Mouse (Mus musculus): ENCODE results near the gene Pknox2.

The Pknox2 gene

DNA sequence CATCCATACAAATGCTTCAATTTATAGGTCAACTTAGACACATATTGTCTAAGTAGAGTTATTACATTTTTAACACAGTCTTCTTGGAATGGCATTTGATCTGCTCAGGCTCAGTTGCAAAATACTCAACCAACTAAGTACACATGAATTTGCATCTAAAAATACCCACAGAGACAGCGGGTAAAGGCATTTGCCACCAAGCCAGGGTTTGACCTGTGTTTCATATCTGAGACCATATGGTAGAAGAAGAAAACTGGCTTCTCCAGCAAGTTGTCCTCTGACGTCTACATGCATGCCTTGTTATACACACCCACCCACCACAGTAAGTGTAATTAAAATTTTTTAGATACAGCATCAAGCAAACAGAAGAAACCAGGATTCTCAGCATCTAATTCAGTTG lies 273.4 kb downstream of the Pknox2 start:
- no peak for DNase-seq (ENCODE audit: low spot score)

DNA sequence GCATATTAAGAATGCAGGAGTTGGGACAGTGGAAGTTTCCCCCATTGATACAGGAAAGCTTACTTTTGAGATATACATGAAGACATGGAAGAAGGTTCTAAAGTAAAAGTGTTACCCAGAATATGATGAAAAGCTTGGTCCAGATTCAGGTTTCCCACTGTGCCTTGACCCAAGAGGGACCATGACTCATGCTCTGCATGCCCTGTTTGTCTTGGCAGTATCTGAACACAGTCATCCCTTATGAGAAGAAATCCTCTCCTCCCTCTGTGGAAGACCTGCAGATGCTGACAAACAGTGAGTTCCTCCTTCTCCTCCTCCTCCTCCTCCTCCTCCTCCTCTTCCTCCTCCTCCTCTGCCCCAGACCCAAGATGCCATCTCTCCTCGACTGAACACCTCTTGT lies 276.9 kb downstream of the Pknox2 start:
- no peak for DNase-seq (ENCODE audit: low spot score)

DNA sequence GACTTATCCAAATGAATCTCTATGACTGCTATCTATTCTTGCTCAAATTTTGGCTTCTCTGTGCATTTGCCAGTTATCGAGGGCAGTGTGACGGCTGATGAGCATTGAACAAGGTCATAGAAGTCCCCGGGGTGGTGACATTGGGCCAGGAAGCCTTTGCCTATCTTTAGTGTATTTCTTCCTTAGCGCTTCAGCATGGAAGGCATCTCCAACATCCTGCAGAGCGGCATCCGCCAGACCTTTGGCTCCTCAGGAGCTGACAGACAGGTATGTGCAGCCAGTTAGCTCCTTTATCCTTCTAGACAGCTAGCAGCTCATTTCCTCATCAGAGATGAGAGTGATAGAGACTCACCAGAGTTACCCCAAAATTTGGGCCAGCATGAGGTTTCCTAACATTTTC lies 278.5 kb downstream of the Pknox2 start:
- DNase-seq (ENCODE audit: low spot score) = no peak

DNA sequence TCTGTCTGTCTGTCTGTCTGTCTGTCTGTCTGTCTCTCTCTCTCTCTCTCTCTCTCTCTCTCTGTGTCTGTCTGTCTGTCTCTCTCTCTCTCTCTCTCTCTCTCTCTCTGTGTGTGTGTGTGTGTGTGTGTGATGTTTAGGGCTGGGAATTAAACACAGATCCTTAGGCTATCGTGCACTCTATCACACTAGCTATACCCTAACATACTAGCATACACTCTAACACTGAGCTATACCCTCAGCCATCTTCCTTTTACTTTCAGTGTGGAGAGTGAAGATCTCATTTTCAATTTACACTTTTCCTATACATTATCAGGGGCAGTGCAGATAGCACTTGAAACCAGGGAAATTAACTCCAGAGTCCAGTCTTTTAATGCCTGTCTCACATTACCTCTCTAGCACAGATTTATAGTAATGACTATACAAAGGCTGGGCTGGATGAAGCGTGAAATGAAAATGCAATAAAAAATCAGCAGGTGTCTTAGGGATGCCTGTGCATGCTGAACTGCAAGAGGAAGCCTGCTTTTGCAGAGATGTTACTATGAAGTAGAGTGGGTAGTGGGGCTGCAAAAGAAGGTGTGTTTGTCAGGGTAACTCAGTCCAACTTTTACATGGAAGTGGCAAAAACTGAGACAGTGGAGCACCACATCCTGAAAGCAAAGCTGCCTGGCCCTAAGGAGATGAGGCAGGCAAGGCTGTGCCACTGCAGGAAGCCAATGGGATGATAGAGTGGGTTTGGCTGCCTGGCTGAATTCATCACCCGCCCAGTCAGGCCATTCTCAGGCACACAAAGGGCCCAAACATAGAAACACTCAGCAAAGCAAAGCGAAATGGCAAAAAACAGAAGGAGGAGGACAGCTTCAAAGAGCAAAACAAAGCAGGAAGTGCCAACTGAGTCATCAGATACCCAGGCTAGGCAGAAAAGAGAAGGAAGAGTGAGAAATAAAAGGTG lies 282.1 kb downstream of the Pknox2 start:
- DNase-seq (ENCODE audit: low spot score) = no peak

DNA sequence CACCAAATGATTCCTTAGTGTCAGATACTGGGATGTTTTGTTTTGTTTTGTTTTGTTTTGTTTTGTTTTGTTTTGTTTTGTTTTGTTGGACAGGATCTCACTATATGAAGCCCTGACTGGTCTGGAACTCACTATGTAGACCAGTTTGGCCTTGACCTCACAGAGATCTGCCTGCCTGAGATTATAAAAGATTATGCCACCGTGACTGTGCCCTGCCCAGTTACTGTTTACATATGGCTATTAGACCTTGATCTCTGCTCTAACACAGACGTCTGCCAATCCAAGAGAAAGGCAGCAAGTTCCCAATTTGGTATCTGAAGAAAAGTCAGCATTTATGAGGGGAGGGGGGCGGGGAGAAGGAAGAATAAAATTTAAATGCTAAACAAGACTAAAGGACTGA lies 283.5 kb downstream of the Pknox2 start:
- DNase-seq (ENCODE audit: low spot score) = no peak

DNA sequence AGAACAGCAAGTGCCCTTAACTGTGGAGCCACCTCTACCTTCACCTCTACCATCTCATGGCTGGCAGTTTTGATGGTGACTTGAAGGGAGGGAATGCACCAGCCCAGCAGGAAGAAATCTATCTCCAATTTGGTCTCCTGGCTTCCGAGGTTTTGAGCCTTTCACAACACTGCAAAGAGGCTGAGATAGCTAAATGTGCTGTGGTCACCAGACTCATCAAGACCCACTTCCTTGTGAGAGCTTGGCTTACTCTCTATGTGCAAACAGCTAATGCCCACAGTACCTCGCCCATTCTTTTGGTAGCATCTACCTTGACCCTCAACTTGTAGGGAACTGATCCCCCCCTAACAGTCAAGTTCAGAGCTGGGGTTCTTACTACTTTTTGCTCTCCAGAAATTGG lies 284.6 kb downstream of the Pknox2 start:
- no peak for DNase-seq (ENCODE audit: low spot score)

DNA sequence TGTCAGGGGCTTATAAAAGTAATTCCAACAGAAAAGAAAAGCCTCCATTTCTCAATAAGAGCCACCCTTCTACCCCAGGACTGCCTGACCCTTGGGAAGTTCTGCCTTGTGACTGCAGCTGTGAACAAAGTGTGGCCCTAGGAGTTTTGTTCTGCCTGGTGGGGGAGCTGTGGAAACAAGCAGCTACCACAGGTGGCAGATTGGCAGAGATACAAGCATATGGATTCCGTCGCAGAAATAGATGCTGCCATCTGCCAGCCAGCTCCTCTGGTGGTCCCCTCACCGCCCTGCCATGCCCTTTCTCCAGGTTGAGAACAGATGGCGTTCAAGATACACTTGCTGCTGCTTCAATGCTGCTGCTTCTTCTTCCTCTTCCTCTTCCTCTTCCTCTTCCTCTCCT lies 288.5 kb downstream of the Pknox2 start:
- no peak for DNase-seq (ENCODE audit: low spot score)

DNA sequence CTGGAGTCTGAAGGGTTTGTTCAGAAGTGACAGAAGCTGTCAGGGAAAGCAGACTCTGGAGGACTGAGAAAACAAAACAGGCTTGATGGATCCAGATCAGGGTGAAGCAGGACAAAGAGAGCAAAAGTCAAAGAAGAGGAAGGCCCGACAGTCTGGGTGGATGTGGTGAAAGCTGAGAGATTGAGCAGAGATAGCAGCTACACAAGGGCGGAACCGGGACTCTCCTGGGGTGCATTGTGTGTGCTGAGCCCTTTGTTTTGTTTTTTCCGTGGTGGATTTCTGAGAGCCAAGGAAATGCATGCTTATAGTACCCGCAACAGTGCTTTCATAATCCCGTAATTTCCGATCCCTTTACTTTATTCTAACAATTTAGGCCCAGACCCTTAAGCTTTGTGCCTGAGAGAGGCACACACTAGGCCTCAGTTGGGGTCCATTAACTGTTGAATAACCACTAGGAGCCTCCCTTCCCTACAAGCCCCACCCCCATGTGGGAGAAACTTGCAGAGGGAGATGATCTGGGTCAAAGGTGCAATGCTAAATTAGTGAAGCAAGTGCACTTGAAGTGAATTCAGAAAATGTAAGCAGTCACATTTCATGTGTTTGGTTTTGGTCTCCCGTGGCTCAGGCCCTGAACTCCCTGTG lies 289.6 kb downstream of the Pknox2 start:
- DNase-seq (ENCODE audit: low spot score) = no peak

DNA sequence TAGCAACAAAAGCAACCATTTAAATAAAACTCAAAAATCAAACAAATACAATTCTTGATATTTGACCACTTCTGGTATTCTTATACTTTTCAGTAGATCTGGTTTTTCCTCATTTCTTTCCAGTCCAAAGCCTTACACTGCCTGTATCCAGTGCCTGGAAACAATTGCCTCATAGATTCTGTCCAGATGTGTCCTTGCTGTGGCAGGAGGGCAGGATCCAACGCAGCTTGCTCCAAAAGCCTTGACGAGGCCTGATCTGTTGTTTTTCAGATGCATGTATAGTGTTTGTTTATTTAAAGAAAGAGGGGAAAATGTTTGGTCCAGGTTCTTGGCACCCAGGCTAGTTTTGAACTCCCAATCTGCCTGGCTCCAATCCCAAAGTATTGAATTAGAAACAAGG lies 290.9 kb downstream of the Pknox2 start:
- no peak for DNase-seq (ENCODE audit: low spot score)

DNA sequence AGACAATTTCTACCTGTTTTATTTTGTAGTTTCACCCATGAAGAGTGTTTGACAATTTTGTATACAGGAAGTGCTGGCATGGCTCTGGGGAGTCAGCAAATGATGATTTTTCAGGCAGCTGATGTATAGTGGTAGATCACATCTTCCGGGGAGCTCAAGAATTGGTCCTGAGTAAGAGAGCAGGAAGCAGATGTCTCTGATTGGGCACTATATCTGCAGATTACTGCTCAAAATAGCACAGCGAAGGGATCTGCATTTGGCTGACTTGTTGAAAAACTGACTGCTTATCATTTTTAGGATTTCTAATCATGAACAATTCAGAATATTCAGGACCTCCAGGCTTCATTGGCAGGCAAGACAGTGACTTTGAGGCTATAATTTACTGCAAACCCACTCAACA lies 295.0 kb downstream of the Pknox2 start:
- no peak for DNase-seq (ENCODE audit: low spot score)

DNA sequence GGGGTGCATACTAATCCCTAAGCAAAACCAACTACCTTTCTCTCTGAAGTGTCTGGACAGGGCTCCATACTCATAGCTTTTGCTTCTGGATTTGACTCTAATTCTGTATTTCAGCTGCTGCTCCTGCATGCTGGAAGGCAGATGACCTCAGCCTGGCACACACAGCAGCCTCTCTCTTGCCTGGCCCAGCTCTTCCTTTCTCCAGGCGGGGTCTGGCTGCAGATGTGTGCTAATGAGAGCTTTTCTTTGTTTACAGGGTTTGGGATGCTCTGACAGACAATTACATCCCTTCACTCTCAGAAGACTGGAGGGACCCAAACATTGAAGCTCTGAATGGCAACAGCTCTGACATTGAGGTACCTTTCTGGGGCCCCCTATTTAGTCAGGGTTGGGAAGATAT lies 297.1 kb downstream of the Pknox2 start:
- DNase-seq (ENCODE audit: low spot score) = no peak

DNA sequence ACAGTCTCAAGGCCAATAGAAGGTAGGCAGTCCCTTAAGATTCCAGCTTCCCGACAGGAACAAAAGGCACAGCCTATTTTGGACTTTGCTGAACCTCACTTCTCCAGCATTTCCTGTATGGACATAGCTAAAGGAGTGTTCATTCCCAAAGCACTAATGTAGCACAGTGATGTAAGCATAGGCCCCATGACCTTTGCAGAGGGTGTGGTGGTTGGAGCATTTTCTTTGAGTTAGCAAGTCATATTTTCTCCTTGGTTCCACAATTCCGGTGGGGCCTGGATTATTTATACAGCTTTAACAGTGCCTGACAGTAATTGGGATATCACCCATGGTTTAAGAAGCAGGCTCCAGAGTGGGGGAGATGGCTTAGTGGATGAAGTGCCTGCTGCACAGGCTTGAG lies 298.5 kb downstream of the Pknox2 start:
- no peak for DNase-seq (ENCODE audit: low spot score)

DNA sequence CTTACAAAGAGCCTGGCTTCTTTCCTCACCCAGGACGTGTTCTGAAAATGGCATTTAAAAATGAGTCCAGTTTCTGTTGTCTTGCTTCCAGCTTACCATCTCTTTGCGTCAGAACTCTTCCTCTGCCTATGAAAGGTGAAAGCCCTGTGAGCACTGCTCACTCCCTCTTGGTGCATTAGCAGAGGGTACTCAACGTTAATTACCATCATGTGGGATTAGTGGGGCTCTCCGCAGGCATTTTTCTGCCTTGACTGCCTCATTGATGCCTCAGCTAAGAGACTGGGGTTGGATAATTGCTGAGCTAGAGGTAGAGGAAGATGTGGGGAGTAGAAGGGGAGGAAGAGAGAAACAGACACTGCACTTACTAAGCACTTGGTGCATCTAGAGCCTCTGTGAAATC lies 300.9 kb downstream of the Pknox2 start:
- DNase-seq (ENCODE audit: low spot score) = no peak
